Mouse (Mus musculus) 3134 (cell line): Measurements from ENCODE around the gene Hcls1.

Experiments used
- DNase-seq: peaks from one replicate; pipeline ENCODE4 v3.0.0-alpha.2; 2011; ENCODE audit warnings: low spot score; ENCODE audit not compliant: insufficient read length; ENCODE audit errors: extremely low read depth

Gene Hcls1

DNA sequence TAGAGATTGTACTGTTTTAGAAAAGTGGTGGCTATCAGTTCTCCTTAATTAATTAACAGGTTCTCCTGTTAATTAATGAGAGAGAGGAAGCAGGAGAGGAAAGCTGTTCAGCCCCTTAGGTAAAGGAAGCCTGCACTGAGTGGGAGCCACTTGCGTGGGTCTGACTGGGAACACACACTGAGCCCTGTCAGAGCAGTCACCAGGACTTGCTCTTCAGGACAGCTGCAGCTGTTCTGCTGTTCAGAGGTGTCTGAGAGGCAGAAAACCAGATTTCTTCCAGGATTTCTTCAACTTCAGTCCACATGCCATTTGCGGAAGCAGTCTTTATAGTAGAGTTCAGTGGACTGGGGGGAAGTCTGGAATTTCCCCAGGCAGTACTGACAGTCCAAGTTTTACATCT is 52.6 kb downstream of the Hcls1 start:
- no peak for DNase-seq

DNA sequence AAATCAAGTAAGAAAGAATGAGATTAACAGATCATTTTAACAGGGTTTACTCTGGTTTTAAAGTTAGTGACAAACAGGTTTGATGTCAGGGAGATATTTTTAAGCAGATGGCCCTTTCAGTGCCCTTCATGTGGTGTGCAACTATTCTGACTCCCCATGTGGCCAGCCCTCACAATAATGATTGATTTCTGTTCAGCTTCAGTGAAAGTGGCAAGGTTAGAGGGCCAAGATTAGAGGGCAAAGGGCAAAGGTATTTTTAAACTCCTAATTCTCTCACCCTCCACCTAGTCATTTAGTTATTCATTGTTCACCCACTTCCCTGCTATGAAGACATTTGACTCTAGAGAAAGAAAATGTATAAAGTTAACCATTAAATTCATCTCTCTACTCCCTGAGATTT is 53.3 kb downstream of the Hcls1 start:
- DNase-seq = no peak

DNA sequence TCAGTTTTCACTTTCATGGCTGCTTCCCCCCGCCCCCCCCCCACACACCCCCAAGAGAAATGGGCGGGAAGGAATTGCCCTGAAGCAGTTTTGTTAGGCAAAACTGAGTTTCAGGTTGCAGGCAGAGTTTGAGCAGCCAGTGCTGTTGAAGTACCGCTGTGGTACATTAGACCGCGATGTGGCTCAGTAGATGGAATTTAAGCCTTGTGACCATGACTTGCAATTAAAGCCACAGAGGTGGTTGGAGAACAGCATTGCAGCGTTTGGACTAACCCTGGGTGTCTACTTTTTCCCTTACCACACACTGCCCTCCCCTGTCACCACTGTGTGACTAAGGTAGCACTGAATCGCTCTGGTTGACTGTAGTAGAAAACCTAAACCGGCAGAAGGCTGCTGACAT is 54.7 kb downstream of the Hcls1 start:
- DNase-seq = peak; percentile 47

DNA sequence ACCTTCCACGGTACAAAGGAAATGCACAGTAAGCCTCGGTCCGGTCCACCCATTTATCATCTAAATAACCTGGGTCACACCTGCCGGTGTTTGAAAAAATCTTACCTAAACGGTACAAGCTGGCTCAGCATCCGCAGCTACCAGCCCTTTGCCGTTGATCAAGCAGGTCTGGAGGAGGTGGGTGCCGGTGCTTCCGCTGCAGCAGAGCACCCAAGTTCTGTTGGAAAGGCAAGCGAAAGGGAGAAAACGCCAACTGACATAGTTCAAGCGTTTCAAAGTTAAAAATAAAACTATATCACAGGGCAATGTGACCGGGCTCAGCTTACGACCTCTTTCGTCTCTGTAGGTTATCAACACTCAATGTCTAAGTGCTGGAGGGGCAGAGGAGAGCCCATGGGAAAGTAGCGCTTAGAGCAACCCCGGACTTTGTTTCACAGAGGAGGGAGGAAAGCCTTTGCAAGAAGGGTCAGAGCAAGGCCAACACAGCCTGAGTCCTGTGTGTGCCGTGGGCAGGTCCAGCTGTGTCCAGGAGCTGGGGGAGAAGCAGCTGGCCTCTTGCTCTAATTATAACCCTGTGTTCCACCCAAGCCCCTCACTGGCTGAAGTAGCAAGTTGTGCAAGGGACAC is 55.3 kb downstream of the Hcls1 start, which contains the start of gene Fbxo40:
Gene Fbxo40, minus strand, starts transcription at position 469 of the 627 bp plus-strand sequence.
- no peak for DNase-seq

GRCm38 (mm10) chr16:36997650-36998049 is 62.9 kb downstream of the Hcls1 start:
- DNase-seq = no peak

GRCm38 (mm10) chr16:36999366-36999972 is 64.7 kb downstream of the Hcls1 start:
- no peak for DNase-seq

DNA sequence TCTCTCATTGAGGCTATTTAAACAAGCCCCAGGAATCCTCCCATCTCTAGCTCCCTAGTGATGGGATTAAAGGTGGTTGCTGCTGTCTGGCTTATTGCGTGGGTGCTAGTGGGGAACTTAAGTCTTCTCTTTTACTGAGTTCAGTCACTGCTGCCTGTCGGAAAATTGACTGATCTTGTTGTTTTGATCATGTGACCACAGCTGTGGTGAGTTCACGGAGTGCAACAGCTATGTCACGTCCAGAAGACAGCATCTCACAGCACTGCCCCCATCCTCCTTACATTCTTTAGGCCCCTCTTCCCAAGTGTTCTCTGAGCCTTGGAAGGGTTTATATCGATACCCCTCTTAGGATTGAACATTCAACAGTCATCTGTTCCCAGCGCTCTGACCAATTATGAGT is 74.5 kb downstream of the Hcls1 start:
- no peak for DNase-seq

DNA sequence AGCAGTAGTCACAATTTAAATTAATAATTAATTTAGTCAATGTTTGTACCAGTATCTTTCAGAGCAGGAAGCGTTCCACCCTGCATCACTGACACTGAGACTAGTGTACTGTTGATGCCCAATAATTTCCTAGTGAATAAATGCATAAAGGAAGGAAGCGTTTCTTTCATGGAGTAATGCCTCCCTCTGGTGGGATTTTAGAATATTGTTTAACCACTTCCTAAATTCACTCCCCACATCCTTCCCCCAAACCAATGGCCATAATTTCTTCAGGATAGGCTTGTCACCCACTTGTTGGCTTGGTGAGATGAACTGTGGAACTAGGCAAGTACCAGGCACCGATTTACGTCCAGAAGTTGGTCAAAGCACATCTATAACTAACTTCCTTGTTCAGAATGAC is 75.6 kb downstream of the Hcls1 start:
- DNase-seq = peak; percentile 26

DNA sequence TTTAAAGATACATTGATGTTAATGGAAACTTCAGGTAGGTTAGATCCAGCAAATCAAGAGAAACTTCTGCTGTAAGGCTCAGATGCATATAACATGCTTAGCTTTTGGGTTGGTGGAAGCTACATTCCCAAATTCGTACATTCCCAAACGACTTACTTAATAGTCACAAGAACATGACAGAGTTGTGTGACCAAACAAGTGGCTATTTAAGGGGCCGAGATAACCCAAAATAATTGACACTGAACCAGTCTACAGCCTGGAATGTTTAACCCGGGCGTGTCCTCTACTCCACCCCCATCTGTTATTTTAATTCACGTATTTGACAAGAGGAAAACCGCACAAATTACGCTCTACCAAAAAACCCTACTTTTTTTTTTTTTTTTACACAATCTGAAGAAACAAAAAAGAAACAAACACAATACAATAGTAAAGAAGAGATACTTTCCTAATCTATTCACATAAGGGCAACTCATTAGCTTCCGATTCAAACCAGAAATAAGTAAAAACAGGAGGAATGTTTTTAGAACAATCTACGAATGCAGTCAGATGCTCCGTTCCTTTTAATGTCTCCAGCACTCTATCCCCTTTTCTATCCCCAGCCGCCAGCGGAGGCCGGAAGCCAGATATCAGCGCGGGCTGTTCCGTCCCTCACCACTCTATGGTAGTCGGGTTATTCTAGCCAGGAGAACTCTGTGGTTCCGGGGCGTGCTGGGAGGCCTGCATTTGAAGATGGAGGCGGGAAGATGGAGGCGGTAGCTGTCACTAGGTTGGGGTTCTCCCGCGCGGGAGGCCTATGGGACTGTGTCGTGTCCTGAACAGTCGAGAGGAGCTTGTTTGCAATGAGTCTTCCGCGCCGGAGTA is 76.5 kb downstream of the Hcls1 start, which contains the start of gene Polq:
Gene Polq, plus strand, starts transcription at position 726 of the 861 bp plus-strand sequence.
- peak; percentile 79 for DNase-seq

- DNase-seq = no peak
These were observed 77.1 kb downstream of the Hcls1 start for GRCm38 (mm10) chr16:37011922-37012289.

- no peak for DNase-seq
These were observed 77.6 kb downstream of the Hcls1 start for GRCm38 (mm10) chr16:37012336-37012735.
